Mouse (Mus musculus) megakaryocyte, embryonic 14.5 days (primary cell): ENCODE data around the gene Cdk18.

Experiments used
- FLI1 ChIP-seq: IDR thresholded peaks from 2 replicates; pipeline ENCODE4 v1.6.1; 2012; ENCODE audit warnings: low read length, inconsistent platforms, mixed read lengths
- GATA1 ChIP-seq: IDR thresholded peaks from 3 replicates; pipeline ENCODE4 v1.6.1; 2012; ENCODE audit warnings: mixed read lengths, low read length, inconsistent platforms, borderline replicate concordance

DNA sequence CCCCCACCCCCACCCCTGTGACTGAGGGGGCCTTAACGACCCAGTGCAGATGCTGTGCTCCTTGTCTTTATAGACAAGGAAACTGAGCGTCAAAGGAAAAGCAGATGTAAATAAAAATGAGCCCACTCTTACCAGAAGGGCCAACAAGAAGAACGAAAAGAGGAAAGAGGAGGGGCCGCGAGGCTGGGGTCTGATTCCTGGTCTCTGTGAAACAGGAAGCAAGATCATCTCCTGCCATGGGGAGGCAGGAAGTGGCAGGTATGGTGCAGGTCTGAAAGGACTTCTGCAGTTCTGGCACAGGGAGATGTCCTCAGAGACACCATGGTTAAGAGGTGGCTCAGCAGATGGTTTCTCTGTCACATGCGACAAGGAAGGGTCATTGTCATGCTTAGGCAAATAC, 31.2 kb upstream of the Cdk18 start:
- TF ChIP-seq GATA1, result no peak
- no peak for TF ChIP-seq FLI1
